Mouse (Mus musculus) embryonic fibroblast, embryonic 13.5 days (primary cell): Measurements from ENCODE around the gene Gm21983.

ENCODE experiments used
- CTCF ChIP-seq: IDR thresholded peaks from 2 replicates; pipeline ENCODE4 v1.5.1; 2011; ENCODE audit warnings: mild to moderate bottlenecking, control low read depth, low read length, moderate library complexity, borderline replicate concordance; ENCODE audit not compliant: insufficient read depth
- POLR2A ChIP-seq: IDR thresholded peaks from 2 replicates; pipeline ENCODE4 v1.6.1; 2011; ENCODE audit warnings: low read depth, mild to moderate bottlenecking, control low read depth, low read length, moderate library complexity

DNA sequence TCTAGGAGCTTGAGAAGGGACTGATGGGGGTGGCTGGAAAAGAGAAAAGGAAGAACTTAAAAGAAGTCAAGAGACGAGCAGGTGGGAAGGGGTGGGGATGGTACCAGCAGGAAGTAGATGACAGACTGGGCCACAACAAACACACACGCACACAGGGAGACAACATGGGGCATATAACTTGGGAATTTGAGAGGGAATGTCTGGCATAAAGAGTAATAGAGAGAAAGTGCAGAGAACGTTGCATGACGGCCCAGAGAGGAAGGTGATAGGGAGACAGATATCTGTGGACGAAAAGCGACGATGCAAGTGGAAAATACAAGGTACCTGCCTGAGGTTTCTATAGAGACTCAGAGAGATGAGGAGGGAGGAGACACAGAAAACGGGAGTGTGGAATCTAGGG lies 15.2 kb downstream of the Gm21983 start:
- TF ChIP-seq POLR2A (no peak), CTCF (no peak)
